Mouse (Mus musculus) ES-Bruce4 (cell line): ENCODE measurements around the gene Samd14. TPM values are rescaled to one million over a fixed set of nuclear protein-coding genes. Genes with fewer than 3 reads are reported as not detected.

Experiments
- H3K27ac ChIP-seq: 2 replicates; pipeline ENCODE4 v1.5.1; 2012; ENCODE audit warnings: low read length, inconsistent platforms; ENCODE audit not compliant: insufficient read depth
- H3K27me3 ChIP-seq: 2 replicates; pipeline ENCODE4 v1.6.1; 2012; ENCODE audit warnings: mild to moderate bottlenecking, low read length, inconsistent platforms; ENCODE audit not compliant: control insufficient read depth, poor library complexity, insufficient read depth, severe bottlenecking
- H3K36me3 ChIP-seq: 2 replicates; pipeline ENCODE4 v1.6.1; 2012; ENCODE audit warnings: inconsistent platforms, mild to moderate bottlenecking, low read length, moderate library complexity; ENCODE audit not compliant: control insufficient read depth, poor library complexity, insufficient read depth, severe bottlenecking
- H3K4me1 ChIP-seq: one replicate; pipeline ENCODE4 v1.8.1; 2011; ENCODE audit warnings: low read length; ENCODE audit not compliant: control insufficient read depth, insufficient read depth
- H3K4me3 ChIP-seq: 2 replicates; pipeline ENCODE4 v1.5.1; 2011; ENCODE audit warnings: low read depth, mild to moderate bottlenecking, low read length
- H3K9ac ChIP-seq: 2 replicates; pipeline ENCODE4 v1.6.1; 2012; ENCODE audit warnings: low read depth, mild to moderate bottlenecking, inconsistent platforms; ENCODE audit not compliant: poor library complexity, severe bottlenecking
- H3K9me3 ChIP-seq: replicated peaks from 2 replicates; pipeline ENCODE4 v1.6.1; 2012; ENCODE audit warnings: mild to moderate bottlenecking, low read length, inconsistent platforms; ENCODE audit not compliant: control insufficient read depth, poor library complexity, insufficient read depth, severe bottlenecking
- CTCF ChIP-seq: IDR thresholded peaks from one replicate; pipeline ENCODE4 v1.8.1; 2011; ENCODE audit warnings: low read depth, low read length
- EP300 ChIP-seq: IDR thresholded peaks from 2 replicates; pipeline ENCODE4 v1.6.1; 2011; ENCODE audit warnings: low read depth, low read length; ENCODE audit not compliant: insufficient read depth
- POLR2A ChIP-seq: IDR thresholded peaks from one replicate; pipeline ENCODE4 v1.8.1; 2011; ENCODE audit warnings: low read length; ENCODE audit not compliant: insufficient read depth
- polyA plus RNA-seq: library from polyadenylated mRNA; stranded (reverse); fragments of >200 nt; gene quantifications from 2 replicates; pipeline ENCODE4 v1.2.4, GENCODE M21; 2011; ENCODE audit warnings: low read depth; ENCODE audit not compliant: missing spikeins, insufficient read depth, insufficient read length

Samd14 gene
- polyA plus RNA-seq, 1 experiment: 0.30 TPM

DNA sequence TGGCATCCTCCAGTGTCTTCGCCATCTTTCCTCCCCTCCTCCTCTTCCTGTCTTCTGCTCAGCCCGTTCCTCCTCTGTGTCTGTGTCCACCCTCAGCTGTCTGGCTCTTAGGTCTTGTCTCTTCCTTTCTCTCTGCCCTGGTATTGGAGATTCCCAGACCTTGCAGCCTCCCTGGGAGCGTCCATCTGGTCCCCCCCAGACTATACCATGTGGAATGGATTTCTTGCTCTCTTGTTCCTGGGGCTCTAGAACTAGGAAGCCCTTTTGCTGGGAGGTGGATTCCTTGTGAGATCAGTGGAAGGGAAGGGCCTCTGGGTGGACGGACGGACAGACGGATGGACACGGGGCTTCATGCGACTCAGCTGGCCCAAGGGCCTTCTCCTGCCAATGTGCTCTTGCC, 13.6 kb upstream of the Samd14 start:
- Histone ChIP-seq H3K9ac (no peak overlapping the region), H3K4me1 (no peaks in the 10 kb centered on the region), H3K27me3 (peaks cover 3% of the 10 kb centered on the region; the same call in 1 of the 2 replicates), H3K36me3 (no peaks in the 10 kb centered on the region), H3K27ac (no peak overlapping the region), H3K4me3 (no peak overlapping the region), H3K9me3 (no peaks in the 10 kb centered on the region)
- TF ChIP-seq CTCF (no peak), POLR2A (no peak), EP300 (no peak)

- Histone ChIP-seq H3K9me3 (no peaks in the 10 kb centered on the region), H3K27me3 (peaks cover 1% of the 10 kb centered on the region; the same call in 1 of the 2 replicates), H3K4me3 (no peak overlapping the region), H3K4me1 (no peaks in the 10 kb centered on the region), H3K27ac (no peak overlapping the region), H3K9ac (no peak overlapping the region), H3K36me3 (no peaks in the 10 kb centered on the region)
- TF ChIP-seq POLR2A (no peak), EP300 (no peak), CTCF (no peak)
These were observed 12.7 kb upstream of the Samd14 start for GRCm38 (mm10) chr11:94996984-94997383.

- no peaks in the 10 kb centered on the region for H3K4me1 ChIP-seq
- no peaks in the 10 kb centered on the region for H3K9me3 ChIP-seq
- no peak overlapping the region for H3K27ac ChIP-seq
- no peak overlapping the region for H3K9ac ChIP-seq
- TF ChIP-seq CTCF: no peak
- no peak for TF ChIP-seq POLR2A
- TF ChIP-seq EP300: no peak
- H3K36me3 ChIP-seq: no peaks in the 10 kb centered on the region
- H3K4me3 ChIP-seq: no peak overlapping the region
- no peaks in the 10 kb centered on the region for H3K27me3 ChIP-seq
These were observed 12.1 kb upstream of the Samd14 start for GRCm38 (mm10) chr11:94997596-94997995.

DNA sequence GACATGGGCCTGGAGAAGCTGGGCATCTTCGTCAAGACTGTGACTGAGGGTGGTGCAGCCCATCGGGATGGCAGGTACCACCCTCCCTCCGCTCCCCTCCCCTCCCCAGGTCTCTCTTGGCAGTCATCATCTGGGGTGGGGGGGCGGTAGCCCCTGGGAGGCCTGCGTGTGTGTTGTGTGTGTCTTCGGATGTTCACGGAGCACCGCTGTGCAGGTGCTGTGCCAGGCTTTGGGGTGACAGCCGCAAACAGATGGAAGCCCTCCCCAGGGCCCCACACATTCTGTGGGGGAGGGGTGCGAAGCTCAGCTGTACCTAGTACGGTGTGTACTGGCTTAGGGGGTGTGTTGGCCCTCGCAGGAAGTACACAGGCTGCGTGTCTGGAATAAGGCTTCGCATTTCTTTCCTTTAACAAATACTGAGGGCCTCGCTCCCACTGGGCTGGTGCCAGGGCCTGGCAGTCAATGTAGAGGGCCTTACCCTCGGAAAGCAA, 11.6 kb upstream of the Samd14 start:
- Histone ChIP-seq H3K9me3 (no peaks in the 10 kb centered on the region), H3K9ac (no peak overlapping the region), H3K4me3 (no peak overlapping the region), H3K4me1 (no peaks in the 10 kb centered on the region), H3K27ac (no peak overlapping the region), H3K27me3 (no peaks in the 10 kb centered on the region), H3K36me3 (no peaks in the 10 kb centered on the region)
- TF ChIP-seq POLR2A (no peak), EP300 (no peak), CTCF (no peak)

DNA sequence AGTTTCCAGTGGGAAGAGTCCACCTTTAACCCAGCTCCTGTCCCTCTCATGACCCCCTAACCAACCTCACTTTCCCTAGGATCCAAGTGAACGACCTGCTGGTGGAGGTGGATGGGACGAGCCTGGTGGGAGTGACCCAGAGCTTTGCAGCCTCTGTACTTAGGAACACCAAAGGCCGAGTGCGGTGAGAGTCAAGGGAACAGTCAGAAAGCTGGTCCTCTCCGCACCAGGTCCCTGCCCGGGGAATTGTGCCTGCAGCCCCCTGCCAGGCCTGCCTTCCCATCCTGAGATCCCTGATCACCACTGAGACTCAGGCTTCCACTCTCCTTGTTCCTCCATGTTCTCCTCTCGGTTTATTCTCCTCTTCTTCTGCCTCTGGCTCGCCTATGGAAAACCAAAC, 9.6 kb upstream of the Samd14 start:
- no peaks in the 10 kb centered on the region for H3K4me1 ChIP-seq
- H3K36me3 ChIP-seq: no peaks in the 10 kb centered on the region

GRCm38 (mm10) chr11:95000548-95000947, 9.1 kb upstream of the Samd14 start:
- no peaks in the 10 kb centered on the region for H3K4me1 ChIP-seq
- no peaks in the 10 kb centered on the region for H3K36me3 ChIP-seq
- H3K27ac ChIP-seq: no peak overlapping the region
- H3K9me3 ChIP-seq: no peaks in the 10 kb centered on the region
- H3K27me3 ChIP-seq: no peaks in the 10 kb centered on the region
- no peak overlapping the region for H3K9ac ChIP-seq
- no peak overlapping the region for H3K4me3 ChIP-seq
- TF ChIP-seq CTCF (no peak), EP300 (no peak), POLR2A (no peak)

More for the DNA sequence above, 9.6 kb upstream of the Samd14 start:
- Histone ChIP-seq H3K27me3 (no peaks in the 10 kb centered on the region), H3K9ac (no peak overlapping the region), H3K9me3 (no peaks in the 10 kb centered on the region), H3K4me3 (no peak overlapping the region), H3K27ac (no peak overlapping the region)
- TF ChIP-seq CTCF: no peak
- TF ChIP-seq EP300: no peak
- no peak for TF ChIP-seq POLR2A
